Mouse (Mus musculus) left cerebral cortex, postnatal 14 days (tissue): ENCODE measurements around the gene Prnp. TPM values are rescaled to one million over a fixed set of nuclear protein-coding genes. Genes with fewer than 3 reads are reported as not detected.

Experiments used
- DNase-seq, 2 experiments: peaks; one replicate each; pipeline ENCODE4 v3.0.0; 2021 to 2022; ENCODE audit warnings: low spot score in 2 of 2, mixed read lengths in 1 of 2
- intact Hi-C: fragments of 180-260 bp; cut with DNase I; formaldehyde crosslinking; loops from one replicate; pipeline ENCODE4 v1.15.1; 2025
- total RNA-seq, 2 experiments: library from RNA; stranded (reverse); gene quantifications; 2 replicates each; pipeline ENCODE4 v1.2.3; 2021

The Prnp gene
- total RNA-seq, 2 experiments from 2014 or later, result 536 to 553 TPM

DNA sequence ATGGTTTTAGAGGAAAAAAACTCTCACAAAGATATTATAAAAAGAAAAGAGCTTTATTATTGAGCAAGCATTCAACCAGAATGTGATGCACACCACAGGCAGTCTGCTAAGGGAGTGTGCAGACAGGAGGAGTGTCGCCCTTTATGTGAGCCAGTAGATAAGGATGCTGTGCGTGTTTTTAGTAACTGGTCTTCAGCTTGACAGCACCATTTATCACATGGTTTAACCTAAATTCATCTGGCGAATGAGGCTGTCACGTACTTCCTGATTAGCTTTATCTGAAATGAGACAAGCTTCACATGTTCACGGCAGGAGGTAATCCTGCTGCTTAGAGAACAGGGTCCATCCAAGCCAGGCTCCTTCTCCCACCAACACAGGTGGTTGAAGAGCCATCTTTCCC, 4.7 kb upstream of the Prnp start:
- no peak for DNase-seq
- intact Hi-C loops, result no loop called here

DNA sequence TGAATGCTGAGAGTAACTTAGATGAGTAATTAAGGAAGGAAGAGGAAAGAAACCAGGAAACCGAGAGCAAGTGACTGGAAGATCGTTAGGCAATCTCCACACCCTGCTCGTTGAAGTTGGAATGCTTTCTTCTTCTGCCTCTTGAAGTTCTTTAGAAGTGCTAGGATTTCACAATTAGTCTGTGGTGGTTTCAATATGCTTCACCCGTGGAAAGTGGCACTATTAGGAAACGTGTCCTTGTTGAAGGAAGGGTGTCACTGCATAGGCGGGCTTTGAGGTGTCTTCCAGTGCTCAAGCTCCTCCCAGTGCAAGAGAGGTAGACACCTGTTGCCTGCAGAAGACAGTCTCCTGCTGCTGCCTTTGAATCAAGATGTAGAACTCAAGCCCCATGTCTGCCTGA, 4.0 kb upstream of the Prnp start:
- DNase-seq, result no peak
- intact Hi-C loops, result no loop called here

GRCm38 (mm10) chr2:131906266-131906665, 3.5 kb upstream of the Prnp start:
- no peak for DNase-seq
- intact Hi-C loops, result no loop called here

DNA sequence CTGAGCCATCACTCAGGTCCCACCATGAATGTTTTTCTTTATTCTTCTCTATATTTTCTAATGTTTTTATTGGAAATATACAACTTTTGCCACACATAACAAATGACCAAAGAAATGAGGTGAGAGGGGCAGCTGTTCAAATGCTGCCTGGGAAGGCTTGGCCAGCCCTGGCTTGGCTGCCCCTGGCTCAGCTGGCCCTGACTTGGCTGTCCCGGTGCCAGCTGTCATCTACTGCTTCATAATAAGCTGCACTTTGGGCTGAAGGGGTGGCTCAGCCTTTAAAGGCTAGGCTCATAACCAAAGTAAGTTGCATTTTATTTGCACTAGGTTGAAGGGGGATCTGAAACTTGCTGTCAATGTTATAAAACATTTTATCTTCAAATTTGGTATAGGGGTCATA, 2.9 kb upstream of the Prnp start:
- DNase-seq, result no peak
- intact Hi-C loops, result no loop called here

DNA sequence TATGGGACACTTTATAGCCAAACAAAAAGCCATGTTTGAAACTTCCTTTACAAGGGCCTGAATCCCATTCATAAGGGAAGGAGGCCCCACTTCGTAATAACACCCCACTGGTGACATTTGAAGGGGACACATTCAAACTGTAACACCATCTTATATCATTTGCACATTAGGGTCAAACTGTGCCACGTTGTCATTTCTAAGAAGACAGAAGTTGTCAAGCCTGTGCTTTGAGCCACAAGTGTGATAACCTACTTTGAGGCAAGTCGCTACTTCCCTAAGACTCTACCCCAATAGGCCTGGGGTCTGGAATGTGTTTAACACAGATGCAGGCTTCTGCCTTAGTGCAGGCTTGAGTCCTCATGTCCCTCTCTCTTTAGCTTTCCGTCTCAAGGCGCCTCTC, 2.4 kb upstream of the Prnp start:
- intact Hi-C loops, result no loop called here
- DNase-seq, result no peak

- DNase-seq, result no peak
- intact Hi-C loops, result no loop called here
Observed at GRCm38 (mm10) chr2:131908351-131908861, 1.3 kb upstream of the Prnp start.

- intact Hi-C loops, result no loop called here
- no peak for DNase-seq
Observed at GRCm38 (mm10) chr2:131908906-131909305, 822 bp upstream of the Prnp start.

DNA sequence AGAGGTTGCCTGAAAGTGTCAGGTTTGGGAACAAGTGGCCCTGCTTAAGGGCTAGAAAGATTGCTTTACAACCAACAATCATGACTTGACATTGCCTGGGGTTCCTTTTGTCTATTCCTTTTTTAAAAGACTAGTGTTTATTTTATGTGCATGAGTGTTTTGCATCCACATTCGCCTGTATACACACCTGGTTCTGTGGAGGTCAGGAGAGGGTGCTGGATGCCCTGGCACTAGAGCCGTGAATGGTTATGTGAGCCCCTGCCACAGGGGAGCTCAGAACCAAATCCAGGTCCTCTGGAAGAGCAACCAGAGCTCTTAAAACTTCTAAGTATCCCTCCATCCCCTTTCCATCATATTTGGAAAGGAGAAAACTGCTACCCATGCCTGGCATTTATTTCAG, 1.1 kb downstream of the Prnp start:
- intact Hi-C loops, result loop anchor here (2.0 to 5.0 kb wide), 2 partner anchors 64 to 82 kb away; no protein-coding TSS in a partner anchor
- no peak for DNase-seq

DNA sequence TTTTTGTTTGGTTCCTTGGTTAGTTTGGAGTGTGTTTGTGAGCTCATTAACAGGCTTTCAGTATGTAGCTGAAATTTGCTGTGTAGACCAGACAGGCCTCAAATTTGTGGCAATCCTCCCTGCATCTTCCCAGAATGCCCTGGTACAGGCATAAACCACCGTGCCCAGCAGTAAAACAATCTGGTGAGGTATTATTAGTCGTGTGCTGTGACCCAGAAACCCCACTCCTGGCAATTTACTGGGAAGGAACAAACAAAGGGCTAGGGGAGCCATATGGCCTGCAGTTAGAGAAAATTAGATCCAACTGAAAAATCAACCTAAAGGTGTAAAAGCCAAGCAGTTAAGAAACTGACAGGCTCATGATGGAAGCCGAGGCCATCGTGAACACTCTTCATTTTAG, 1.6 kb downstream of the Prnp start:
- intact Hi-C loops, result loop anchor here (2.0 to 5.0 kb wide), 2 partner anchors 64 to 83 kb away; no protein-coding TSS in a partner anchor
- DNase-seq, result no peak

GRCm38 (mm10) chr2:131912526-131913258, 3.0 kb downstream of the Prnp start:
- intact Hi-C loops, result loop anchor here (5.0 kb wide), 1 partner anchor 65 kb away; no protein-coding TSS in a partner anchor
- no peak for DNase-seq

- no peak for DNase-seq
- intact Hi-C loops, result no loop called here
Observed at GRCm38 (mm10) chr2:131932275-131932902, 22.7 kb downstream of the Prnp start.

DNA sequence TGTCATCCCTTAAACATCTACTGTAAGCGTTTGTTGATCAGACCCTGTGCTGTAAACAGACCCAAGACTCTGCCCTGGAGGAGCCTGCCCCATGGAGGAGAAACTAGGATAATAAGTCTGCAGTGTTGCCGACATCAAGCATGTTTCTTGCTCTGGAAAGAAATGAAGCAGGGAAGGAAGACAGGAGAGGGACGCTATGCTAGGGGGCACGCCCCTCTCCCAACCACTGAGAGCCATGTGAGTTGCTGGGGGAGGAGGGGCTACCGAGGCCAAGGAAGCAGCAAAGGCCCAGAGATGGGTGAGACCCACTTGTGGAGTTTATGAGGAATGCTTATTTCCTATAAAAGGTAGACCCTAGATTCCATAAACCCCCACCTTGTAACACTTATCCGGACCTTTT, 23.3 kb downstream of the Prnp start:
- intact Hi-C loops, result no loop called here
- no peak for DNase-seq

- intact Hi-C loops, result no loop called here
Observed at GRCm38 (mm10) chr2:131933598-131933997, 23.9 kb downstream of the Prnp start.

GRCm38 (mm10) chr2:131934243-131934642, 24.5 kb downstream of the Prnp start:
- intact Hi-C loops, result no loop called here
- no peak for DNase-seq

More at GRCm38 (mm10) chr2:131933598-131933997, 23.9 kb downstream of the Prnp start:
- DNase-seq, result peak in 1 of 2 experiments; percentile 28

DNA sequence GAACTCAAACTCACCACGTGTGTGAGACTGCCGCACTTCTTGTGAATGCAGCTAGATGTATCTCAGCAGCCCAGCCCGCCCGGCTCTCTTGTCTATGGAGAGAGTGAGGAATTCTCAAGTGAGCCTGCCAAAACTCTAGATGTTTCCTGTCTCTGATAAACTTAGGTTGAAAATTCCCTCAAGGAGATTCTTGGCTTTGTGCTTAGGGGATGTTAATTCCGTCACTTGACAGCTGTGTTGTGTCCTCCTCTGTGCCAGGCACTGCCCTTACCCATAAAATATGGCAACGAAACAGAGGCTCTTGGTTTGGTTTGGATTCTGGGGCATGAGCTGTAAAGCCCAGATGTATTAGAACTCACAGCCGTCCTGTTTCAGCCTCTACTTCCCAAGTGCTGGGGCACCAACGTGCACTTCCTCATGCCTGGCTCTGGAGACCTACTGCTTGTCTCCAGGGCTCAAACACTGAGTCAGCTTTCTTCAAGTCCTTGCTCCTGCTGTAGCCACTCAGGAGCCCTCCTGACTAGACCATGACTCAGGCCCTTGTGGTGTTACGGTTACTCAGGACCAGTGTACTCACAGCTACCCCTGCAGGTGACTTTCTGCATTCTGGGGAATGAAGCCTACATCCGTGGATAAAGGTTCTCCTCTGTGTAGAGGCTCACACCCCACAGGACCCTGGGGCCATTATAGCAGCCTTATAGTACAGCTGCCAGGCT, 25.8 kb downstream of the Prnp start:
- DNase-seq, result no peak
- intact Hi-C loops, result no loop called here

GRCm38 (mm10) chr2:131936410-131936809, 26.7 kb downstream of the Prnp start:
- intact Hi-C loops, result no loop called here

DNA sequence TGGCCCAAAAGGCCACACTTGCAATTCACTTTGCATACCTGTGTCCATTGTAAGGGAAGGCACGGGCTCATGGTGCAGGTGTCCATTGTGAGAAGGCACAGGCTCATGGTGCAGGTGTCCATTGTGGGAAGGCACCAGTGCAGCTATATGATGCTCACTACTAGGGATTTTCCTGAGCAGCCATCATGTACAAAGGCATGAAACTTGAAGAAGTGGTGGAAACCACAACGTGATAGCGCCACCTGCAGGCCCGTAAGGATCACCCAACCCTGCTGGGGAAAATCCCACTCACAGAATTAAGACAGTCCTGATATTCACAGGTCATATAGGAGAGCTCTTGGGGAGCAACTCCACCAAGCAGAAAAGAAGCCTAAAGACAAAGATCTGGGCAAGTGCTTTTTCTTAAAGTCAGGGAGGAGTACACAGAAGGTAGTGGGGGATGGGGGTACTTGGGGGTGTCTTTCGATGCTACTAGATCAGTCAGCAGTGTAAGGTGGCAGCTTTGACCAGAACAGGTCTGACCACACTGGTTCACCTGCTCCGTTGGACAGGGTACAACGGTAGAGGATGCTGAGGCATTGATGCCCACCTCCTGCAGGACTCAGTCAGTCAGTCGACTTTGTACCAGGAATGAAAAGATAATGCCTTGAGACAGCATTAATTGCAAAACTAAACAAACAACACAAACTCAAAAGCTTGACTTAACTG, 29.8 kb downstream of the Prnp start:
- peak; percentile 71 to 74 for DNase-seq
- intact Hi-C loops, result no loop called here

More at GRCm38 (mm10) chr2:131936410-131936809, 26.7 kb downstream of the Prnp start:
- no peak for DNase-seq

DNA sequence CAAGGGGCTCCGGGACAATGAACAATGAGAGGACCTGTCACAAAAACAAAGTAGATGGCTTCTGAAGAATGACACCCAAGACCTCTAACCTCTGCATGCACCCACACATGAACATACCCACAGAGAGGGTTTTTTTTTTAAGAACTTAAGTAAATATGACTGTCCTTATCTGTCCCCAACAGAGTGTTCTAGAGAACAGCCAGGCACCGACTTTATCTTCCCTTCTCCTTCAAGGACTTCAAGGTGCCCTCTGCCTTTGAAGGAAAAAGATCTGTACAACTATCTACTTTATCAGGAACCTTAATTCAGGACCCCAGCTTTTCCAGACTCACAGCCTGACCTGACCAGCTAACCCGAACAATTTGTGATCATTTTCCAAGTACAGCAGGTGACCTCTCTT, 30.8 kb downstream of the Prnp start:
- intact Hi-C loops, result no loop called here
- no peak for DNase-seq

DNA sequence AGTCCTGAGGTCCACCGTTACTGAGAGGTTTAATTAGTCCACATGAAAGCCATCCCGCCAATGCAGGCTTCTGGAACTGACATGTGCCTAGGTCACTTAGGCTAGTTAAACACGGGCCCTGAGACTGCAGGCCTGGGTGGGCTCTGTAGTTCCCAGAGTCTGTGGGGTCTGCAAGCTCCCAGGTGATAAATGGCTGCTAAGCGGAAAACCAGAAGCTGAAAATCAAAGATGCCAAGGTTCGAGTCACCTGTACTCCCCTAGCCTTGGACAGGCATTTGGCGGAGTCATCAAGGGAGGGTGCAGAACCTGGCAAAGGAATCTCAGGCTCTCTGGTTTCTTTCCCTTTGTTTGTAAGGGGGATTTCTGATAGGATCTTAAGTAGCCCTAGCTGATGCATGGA, 31.8 kb downstream of the Prnp start:
- intact Hi-C loops, result no loop called here
- peak in 1 of 2 experiments; percentile 2 for DNase-seq

- intact Hi-C loops, result no loop called here
- DNase-seq, result peak in 1 of 2 experiments; percentile 1
Observed at GRCm38 (mm10) chr2:131944370-131944769, 34.6 kb downstream of the Prnp start.
